Mouse (Mus musculus): Measurements from ENCODE around the gene Ptpdc1.
A peak's percentile ranks its signal among the peaks of the same experiment; 100 is the strongest.

Gene Ptpdc1

GRCm38 (mm10) chr13:48625433-48626184, at the start of gene Ptpdc1:
TSS of gene Ptpdc1 (minus strand) at chr13:48625664.
- peak; percentile 97 for DNase-seq

- no peak for DNase-seq
These were observed 49.1 kb upstream of the Ptpdc1 start for GRCm38 (mm10) chr13:48674609-48675008.

- DNase-seq = no peak
These were observed 46.9 kb upstream of the Ptpdc1 start for GRCm38 (mm10) chr13:48672312-48672840.

GRCm38 (mm10) chr13:48668976-48669534, 43.6 kb upstream of the Ptpdc1 start:
- no peak for DNase-seq

GRCm38 (mm10) chr13:48668091-48668975, 42.9 kb upstream of the Ptpdc1 start:
- no peak for DNase-seq

GRCm38 (mm10) chr13:48667461-48667860, 42.0 kb upstream of the Ptpdc1 start:
- DNase-seq = no peak

GRCm38 (mm10) chr13:48665656-48666597, 40.5 kb upstream of the Ptpdc1 start:
- DNase-seq = no peak

GRCm38 (mm10) chr13:48664916-48665655, 39.6 kb upstream of the Ptpdc1 start:
- no peak for DNase-seq

GRCm38 (mm10) chr13:48663988-48664339, 38.5 kb upstream of the Ptpdc1 start:
- DNase-seq = no peak

- peak; percentile 7 for DNase-seq
These were observed 37.9 kb upstream of the Ptpdc1 start for GRCm38 (mm10) chr13:48663211-48663987.

GRCm38 (mm10) chr13:48662431-48663143, 37.1 kb upstream of the Ptpdc1 start, which contains the start of gene Barx1:
TSS of gene Barx1 (plus strand) at chr13:48662998.
- DNase-seq = no peak

GRCm38 (mm10) chr13:48661561-48661960, 36.1 kb upstream of the Ptpdc1 start:
- DNase-seq = no peak

- no peak for DNase-seq
These were observed 35.3 kb upstream of the Ptpdc1 start for GRCm38 (mm10) chr13:48660741-48661140.

GRCm38 (mm10) chr13:48660221-48660734, 34.8 kb upstream of the Ptpdc1 start:
- DNase-seq = no peak

- no peak for DNase-seq
These were observed 34.1 kb upstream of the Ptpdc1 start for GRCm38 (mm10) chr13:48659254-48660220.

GRCm38 (mm10) chr13:48658588-48659253, 33.3 kb upstream of the Ptpdc1 start:
- DNase-seq = no peak

- no peak for DNase-seq
These were observed 32.3 kb upstream of the Ptpdc1 start for GRCm38 (mm10) chr13:48657791-48658190.

- peak; percentile 29 for DNase-seq
These were observed 30.2 kb upstream of the Ptpdc1 start for GRCm38 (mm10) chr13:48655637-48656036.

All from thymus, postnatal 25 days (tissue).